Mouse (Mus musculus) adrenal gland, postnatal 36 days (tissue): ENCODE measurements around the gene Eif4g3. TPM values are rescaled to one million over a fixed set of nuclear protein-coding genes. Genes with fewer than 3 reads are reported as not detected.

Experiments used
- DNase-seq, 2 experiments: peaks; one replicate each; pipeline ENCODE4 v3.0.0; 2021; ENCODE audit warnings: mixed read lengths in 1 of 2
- microRNA-seq: library from miRNA; unstranded; fragments of <30 nt; microRNA quantifications from one replicate; pipeline ENCODE4 v1.2.0, GENCODE M21; 2021
- total RNA-seq, 2 experiments: library from RNA; stranded (reverse); gene quantifications; 2 replicates each; pipeline ENCODE4 v1.2.3; 2021

The Eif4g3 gene
- total RNA-seq, 2 experiments from 2014 or later: 81.8 to 111 TPM

DNA sequence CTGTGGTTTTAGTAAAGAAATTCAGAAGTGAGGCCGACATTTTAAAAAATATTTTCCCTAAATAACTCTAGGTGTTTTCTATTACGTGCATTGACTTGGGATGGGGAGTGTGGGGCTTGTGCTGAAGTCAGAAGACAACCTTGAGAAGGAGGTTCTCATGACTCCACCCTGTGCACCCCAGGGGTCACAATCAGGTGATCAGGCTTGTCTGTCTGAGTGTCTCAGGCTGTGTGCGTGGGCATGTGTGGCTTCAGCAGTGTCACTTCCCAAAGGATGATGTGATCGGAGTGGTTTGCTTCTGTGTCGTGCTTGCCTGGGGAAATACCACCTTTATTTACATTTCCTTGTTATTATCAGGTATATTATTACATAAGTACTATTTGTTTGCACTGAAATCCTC is 226.5 kb downstream of the Eif4g3 start:
- DNase-seq: no peak

GRCm38 (mm10) chr4:138220761-138221160 is 227.9 kb downstream of the Eif4g3 start:
- peak; percentile 60 to 74 for DNase-seq

GRCm38 (mm10) chr4:138221406-138221805 is 228.6 kb downstream of the Eif4g3 start:
- DNase-seq: no peak

DNA sequence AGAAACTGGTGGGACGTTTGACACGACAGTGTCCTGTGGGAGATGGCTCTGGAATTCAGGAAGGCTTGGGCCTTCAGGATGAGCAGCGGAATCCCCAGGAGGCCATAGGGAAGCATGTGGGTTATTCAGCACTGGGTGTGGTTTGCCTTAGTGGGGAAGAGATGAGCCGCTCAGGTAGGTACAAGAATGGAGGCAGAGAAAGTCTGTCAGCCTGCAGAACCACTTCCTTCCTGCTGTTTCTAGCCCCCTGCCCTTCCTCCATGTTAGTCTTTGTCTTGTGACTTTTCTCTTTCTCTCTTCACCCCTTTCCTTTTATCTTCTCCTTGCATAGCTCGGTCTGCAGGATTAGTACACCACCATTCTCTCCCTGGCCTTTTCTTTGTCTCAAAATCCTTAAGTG is 229.6 kb downstream of the Eif4g3 start:
- DNase-seq: no peak

DNA sequence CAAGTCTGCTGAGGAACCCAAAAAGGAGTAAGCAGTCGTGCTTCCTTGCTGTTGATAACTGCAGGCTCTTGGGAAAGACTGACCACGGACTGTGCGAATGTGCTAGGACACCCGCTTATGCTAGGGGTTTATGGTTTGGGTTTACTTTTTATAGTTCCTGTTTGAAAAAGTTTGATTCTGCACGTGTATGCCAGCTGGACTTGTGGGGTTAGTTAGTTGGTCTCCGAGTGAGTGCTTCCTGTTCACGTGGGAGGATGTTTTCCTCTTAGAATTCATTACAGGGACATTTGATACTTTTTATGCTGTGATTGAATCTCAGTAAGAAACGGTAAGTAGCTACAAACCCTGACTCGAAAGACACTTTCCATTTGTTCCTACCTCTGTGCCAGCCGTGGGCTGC is 230.8 kb downstream of the Eif4g3 start:
- DNase-seq: no peak

- DNase-seq: no peak
Measured at GRCm38 (mm10) chr4:138246756-138247665, 254.2 kb downstream of the Eif4g3 start.

- peak; percentile 84 to 88 for DNase-seq
Measured at GRCm38 (mm10) chr4:138250088-138250960, 257.5 kb downstream of the Eif4g3 start, which contains the start of the genes Sh2d5 and Kif17. TSS of gene Sh2d5 (plus strand) at chr4:138250403. TSS of gene Kif17 (plus strand) at chr4:138250435.

DNA sequence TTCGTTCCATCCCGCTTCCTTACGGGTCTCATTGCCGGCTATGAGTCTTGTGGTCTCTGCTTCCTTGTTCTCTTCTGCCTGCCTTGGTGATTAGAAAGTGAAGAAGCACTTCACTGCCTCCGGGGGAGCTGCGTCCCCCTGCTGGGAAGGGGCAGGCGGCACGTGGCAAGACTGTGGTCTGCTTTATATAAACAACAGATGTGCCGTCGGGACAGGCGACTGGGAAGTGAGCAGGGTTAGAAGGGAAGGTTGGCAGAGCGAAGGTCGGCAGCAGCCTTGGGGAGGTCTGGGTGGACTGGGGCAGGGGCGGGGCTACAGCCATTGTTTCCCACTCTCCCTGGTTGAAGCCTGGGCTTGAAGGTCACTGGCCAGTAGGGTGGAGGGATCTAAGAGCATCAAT is 259.0 kb downstream of the Eif4g3 start:
- peak; percentile 10 to 35 for DNase-seq

DNA sequence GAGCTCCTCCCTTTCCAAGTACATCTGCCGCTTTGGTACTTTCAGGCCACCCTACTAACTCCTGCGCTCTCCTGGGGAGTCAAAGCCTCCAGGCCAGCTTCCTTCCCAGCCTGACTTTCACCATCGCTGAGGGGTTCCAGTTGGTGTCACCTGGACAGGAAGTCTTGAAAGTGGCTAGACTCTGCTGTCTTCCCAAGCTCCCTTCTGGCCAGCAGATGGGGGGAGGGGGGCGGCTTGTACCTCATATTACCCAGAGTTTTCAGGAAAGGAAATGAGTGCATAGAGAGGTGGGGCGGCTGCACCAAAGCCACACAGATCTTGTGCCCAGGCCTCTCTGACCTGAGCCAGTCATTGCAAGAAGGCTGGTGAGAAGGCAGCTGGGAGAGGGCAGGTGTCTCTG is 259.4 kb downstream of the Eif4g3 start:
- no peak for DNase-seq

DNA sequence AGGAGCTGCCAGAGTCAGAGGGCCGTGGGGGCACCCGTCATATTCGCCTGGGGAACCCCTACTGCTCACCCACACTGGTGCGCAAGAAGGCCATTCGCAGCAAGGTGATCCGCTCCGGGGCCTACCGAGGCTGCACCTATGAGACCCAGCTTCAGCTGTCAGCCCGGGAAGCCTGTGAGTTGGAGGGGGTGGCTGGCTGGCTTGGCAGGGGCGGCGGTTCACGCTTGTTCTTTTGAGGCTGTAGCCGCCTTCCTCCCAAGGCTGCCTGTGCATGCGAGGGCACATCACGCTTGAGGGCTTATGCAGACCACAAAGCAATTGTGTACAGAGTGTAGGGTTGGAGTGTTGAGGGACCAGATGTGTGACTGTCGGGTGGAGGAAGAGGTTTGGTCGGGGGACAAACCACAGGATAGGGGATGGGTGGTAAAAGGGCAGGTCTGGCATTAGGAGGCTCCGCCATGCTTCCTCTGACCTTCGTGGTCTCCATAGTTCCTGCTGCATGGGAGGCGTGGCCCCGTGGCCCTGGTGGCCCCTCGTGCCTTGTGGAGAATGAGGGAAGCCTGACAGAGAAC is 264.4 kb downstream of the Eif4g3 start:
- DNase-seq: no peak

Small RNAs within 50 kb of the gene (microRNA-seq; reads per million reads assigned to microRNA genes)
- gene Mir6399: not detected

Other genes with a start within 250 kb of the Eif4g3 start
- gene Alpl, start 196.6 kb upstream of the Eif4g3 start, total RNA-seq: 10 to 100 TPM in 1 of 2 experiments, 1 to 10 TPM in 1; 4.4 to 55.1 TPM
- gene Ece1, start 130.8 kb upstream of the Eif4g3 start, total RNA-seq: 100 to 1,000 TPM; 256 to 280 TPM
- 100 to 1,000 TPM; 192 to 251 TPM for gene Hp1bp3, start 223.3 kb downstream of the Eif4g3 start, total RNA-seq